Mouse (Mus musculus) ES-Bruce4 (cell line): ENCODE results near the gene Dennd4b. TPM values are rescaled to one million over a fixed set of nuclear protein-coding genes. Genes with fewer than 3 reads are reported as not detected.

ENCODE experiments used
- H3K27ac ChIP-seq: 2 replicates; pipeline ENCODE4 v1.5.1; 2012; ENCODE audit warnings: low read length, inconsistent platforms; ENCODE audit not compliant: insufficient read depth
- H3K27me3 ChIP-seq: 2 replicates; pipeline ENCODE4 v1.6.1; 2012; ENCODE audit warnings: mild to moderate bottlenecking, low read length, inconsistent platforms; ENCODE audit not compliant: control insufficient read depth, poor library complexity, insufficient read depth, severe bottlenecking
- H3K36me3 ChIP-seq: 2 replicates; pipeline ENCODE4 v1.6.1; 2012; ENCODE audit warnings: inconsistent platforms, mild to moderate bottlenecking, low read length, moderate library complexity; ENCODE audit not compliant: control insufficient read depth, poor library complexity, insufficient read depth, severe bottlenecking
- H3K4me1 ChIP-seq: one replicate; pipeline ENCODE4 v1.8.1; 2011; ENCODE audit warnings: low read length; ENCODE audit not compliant: control insufficient read depth, insufficient read depth
- H3K4me3 ChIP-seq: 2 replicates; pipeline ENCODE4 v1.5.1; 2011; ENCODE audit warnings: low read depth, mild to moderate bottlenecking, low read length
- H3K9ac ChIP-seq: 2 replicates; pipeline ENCODE4 v1.6.1; 2012; ENCODE audit warnings: low read depth, mild to moderate bottlenecking, inconsistent platforms; ENCODE audit not compliant: poor library complexity, severe bottlenecking
- H3K9me3 ChIP-seq: replicated peaks from 2 replicates; pipeline ENCODE4 v1.6.1; 2012; ENCODE audit warnings: mild to moderate bottlenecking, low read length, inconsistent platforms; ENCODE audit not compliant: control insufficient read depth, poor library complexity, insufficient read depth, severe bottlenecking
- CTCF ChIP-seq: IDR thresholded peaks from one replicate; pipeline ENCODE4 v1.8.1; 2011; ENCODE audit warnings: low read depth, low read length
- EP300 ChIP-seq: IDR thresholded peaks from 2 replicates; pipeline ENCODE4 v1.6.1; 2011; ENCODE audit warnings: low read depth, low read length; ENCODE audit not compliant: insufficient read depth
- POLR2A ChIP-seq: IDR thresholded peaks from one replicate; pipeline ENCODE4 v1.8.1; 2011; ENCODE audit warnings: low read length; ENCODE audit not compliant: insufficient read depth
- polyA plus RNA-seq: library from polyadenylated mRNA; stranded (reverse); fragments of >200 nt; gene quantifications from 2 replicates; pipeline ENCODE4 v1.2.4, GENCODE M21; 2011; ENCODE audit warnings: low read depth; ENCODE audit not compliant: missing spikeins, insufficient read depth, insufficient read length

Gene Dennd4b
- polyA plus RNA-seq, 1 experiment: 12.3 TPM

DNA sequence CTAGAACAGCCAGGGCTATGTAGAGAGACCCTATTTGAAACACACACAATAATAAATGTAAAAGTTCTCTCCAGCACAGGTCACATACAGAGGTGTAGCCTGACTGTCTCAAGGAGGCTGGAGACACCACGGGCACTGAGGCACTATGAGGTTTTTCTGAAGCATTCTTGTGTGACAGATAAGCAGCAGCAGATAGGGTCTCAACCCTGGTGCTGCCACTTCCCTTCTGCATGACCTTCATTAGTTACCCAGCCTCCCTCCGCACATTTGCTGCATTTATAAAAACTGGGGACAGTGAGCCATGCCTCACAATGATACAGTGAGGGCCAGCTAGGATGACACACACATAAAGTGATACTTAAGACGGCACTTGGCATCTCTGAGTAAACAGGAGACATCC is 42.0 kb upstream of the Dennd4b start:
- H3K9me3 ChIP-seq: no peaks in the 10 kb centered on the region
- no peak overlapping the region for H3K27ac ChIP-seq
- TF ChIP-seq EP300 (no peak), POLR2A (no peak), CTCF (no peak)
- no peaks in the 10 kb centered on the region for H3K27me3 ChIP-seq
- no peak overlapping the region for H3K4me3 ChIP-seq
- H3K36me3 ChIP-seq: no peaks in the 10 kb centered on the region
- no peak overlapping the region for H3K9ac ChIP-seq
- peaks cover 6% of the 10 kb centered on the region for H3K4me1 ChIP-seq

DNA sequence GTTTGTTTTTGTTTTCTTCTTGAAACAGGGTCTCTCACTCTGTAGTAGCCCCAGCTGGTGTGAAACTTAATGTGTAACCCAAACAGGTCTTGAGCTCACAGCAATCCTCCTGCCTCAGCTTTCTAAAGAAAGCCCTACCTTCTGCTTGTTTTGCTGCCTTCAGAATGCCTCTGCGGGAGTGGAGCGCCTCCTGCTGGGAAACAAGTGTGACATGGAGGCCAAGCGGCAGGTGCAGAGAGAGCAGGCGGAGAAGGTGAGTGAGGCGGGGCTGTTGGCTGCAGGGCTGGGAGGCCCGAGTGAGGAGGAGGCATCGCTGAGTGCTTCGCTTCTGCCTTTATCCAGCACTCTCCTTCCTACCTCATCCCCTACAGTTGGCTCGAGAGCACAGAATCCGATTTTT is 40.7 kb upstream of the Dennd4b start:
- H3K27me3 ChIP-seq: no peaks in the 10 kb centered on the region
- TF ChIP-seq CTCF (peak; percentile 90), EP300 (0 out of 2 replicates have a peak, but pooled peaks have one; percentile 45), POLR2A (no peak)
- no peak overlapping the region for H3K27ac ChIP-seq
- H3K4me3 ChIP-seq: no peak overlapping the region
- H3K9ac ChIP-seq: no peak overlapping the region
- H3K36me3 ChIP-seq: no peaks in the 10 kb centered on the region
- H3K9me3 ChIP-seq: no peaks in the 10 kb centered on the region
- peaks cover 6% of the 10 kb centered on the region for H3K4me1 ChIP-seq

DNA sequence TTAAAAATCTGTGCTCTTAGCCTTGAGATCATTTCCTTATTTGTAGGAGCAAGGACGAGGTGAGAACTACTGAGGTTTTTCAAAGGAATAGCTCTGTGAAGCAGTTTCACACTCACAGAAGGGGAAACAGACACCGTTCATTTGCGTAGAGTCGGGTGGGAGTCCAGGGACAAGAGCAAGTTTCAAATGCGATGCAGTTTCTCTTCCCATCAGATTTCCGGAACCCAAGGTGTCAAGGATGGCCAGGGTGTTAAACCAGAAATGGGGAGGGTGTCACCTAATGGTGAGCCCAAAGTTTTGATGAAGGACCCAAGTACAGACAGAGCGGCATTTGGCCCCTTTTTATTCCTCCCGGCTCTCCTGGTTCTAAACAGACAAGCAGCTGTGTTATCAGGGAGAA is 33.9 kb upstream of the Dennd4b start:
- no peaks in the 10 kb centered on the region for H3K9me3 ChIP-seq
- H3K4me3 ChIP-seq: peak overlapping the region; percentile 97
- no peaks in the 10 kb centered on the region for H3K27me3 ChIP-seq
- no peak overlapping the region for H3K27ac ChIP-seq
- TF ChIP-seq CTCF: no peak
- no peak for TF ChIP-seq EP300
- TF ChIP-seq POLR2A: no peak
- H3K4me1 ChIP-seq: no peaks in the 10 kb centered on the region
- peaks cover 18% of the 10 kb centered on the region for H3K36me3 ChIP-seq
- peak overlapping the region; percentile 78 for H3K9ac ChIP-seq

DNA sequence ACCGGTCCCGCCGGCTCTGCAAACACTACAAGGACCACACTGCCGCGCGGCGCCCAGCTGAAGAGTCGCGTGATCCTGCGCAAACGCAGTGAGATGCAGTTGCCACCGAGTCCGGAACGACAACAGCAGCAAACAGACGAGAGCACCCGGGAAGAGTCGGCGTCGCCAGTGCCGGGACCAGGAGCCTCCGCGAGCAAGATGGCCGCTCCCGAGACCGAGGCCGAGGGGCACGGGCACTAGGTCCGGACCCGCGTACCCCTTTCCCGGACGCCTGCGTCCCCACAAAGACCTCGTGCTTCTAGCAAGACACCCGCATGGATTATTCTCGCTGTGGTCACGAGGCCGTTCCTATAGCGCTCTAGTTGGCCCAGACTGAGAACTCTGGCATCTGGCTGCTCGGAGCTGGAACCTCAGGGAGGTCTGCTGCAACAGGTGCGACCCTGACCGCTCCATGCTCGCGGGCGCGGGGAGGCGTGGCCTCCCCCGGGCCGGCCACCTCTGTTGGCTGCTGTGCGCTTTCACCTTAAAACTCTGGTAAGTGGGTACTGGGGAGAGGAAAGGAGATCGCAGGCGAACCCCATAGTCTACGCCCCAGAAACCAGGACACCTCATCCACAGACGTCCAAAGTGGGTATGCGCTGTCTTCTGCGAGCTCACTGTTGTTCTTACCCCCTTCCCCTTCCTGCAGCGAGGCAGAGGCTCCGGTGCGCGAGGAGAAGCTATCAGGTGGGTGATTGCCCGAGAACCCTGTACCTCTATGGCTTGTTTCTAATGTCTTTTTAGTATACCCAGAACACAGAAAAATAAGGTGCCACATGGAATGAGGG is 33.3 kb upstream of the Dennd4b start, which contains the start of gene Jtb:
Jtb (plus strand) TSS at position 91 of the 827 bp plus-strand sequence.
- peak within 1 kb of the TSS; percentile 97 for H3K4me3 ChIP-seq
- peaks cover 20% of the 10 kb centered on the region for H3K36me3 ChIP-seq
- H3K9me3 ChIP-seq: no peaks in the 10 kb centered on the region
- peak within 1 kb of the TSS; percentile 64 for H3K27ac ChIP-seq
- H3K9ac ChIP-seq: peak within 1 kb of the TSS; percentile 78
- H3K27me3 ChIP-seq: no peaks in the 10 kb centered on the region
- TF ChIP-seq POLR2A: peak; percentile 71
- TF ChIP-seq CTCF: no peak
- TF ChIP-seq EP300: 0 out of 2 replicates have a peak, but pooled peaks have one; percentile 39
- no peaks in the 10 kb centered on the region for H3K4me1 ChIP-seq

DNA sequence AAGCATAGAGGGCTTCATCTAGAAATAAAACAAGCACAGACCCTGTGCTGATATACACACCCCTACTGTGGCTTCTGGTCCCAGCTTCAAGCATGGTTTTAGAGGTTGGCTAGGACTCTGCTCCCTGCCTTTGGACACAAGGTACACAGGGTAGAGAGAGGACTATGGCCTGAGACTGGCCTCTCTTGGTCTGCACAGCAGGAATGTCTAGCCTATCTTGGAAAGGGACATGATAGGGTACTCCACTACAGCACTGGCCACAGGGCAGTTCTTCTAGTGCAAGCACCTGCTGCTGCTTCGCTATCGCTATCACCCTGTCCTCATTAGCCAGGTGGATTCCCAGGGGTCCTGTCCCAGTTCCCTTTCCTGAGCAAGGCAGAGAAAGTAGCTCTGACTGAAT is 23.7 kb upstream of the Dennd4b start:
- Histone ChIP-seq H3K4me1 (peaks cover 2% of the 10 kb centered on the region), H3K27me3 (no peaks in the 10 kb centered on the region), H3K9ac (no peak overlapping the region), H3K36me3 (peaks cover 2% of the 10 kb centered on the region; the same call in 1 of the 2 replicates), H3K9me3 (no peaks in the 10 kb centered on the region), H3K4me3 (no peak overlapping the region), H3K27ac (no peak overlapping the region)
- TF ChIP-seq CTCF (no peak), EP300 (no peak), POLR2A (no peak)
